ENCODE assay signal across 13 mouse cellular contexts in the genomic region with DNA sequence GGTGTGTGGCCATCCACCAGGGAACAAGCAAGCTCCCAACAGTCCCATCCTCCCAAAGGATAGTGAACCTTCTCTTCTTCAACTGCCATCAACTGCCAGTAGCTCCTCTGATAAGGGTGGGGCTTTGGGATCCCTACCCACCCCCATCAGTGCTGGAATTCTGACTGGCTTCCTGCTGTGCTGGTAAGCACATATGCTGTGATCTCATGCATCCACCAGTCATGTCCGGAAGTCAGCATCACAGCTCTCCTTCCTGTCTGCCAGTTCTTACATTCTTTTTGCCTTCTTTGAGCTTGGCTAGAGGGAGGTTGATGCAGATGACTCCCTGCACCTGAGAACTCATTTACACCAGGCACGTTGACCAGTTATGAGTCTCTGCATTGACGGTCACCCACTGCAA. TPM values are rescaled to one million over a fixed set of nuclear protein-coding genes. Genes with fewer than 3 reads are reported as not detected.
A peak's percentile ranks its signal among the peaks of the same experiment; 100 is the strongest.
DNase-seq lines count a peak whose midpoint lies in the region; ATAC-seq and TF ChIP-seq lines count a peak whose summit lies in the region.
"Had no signal": no experiment of that assay in that cellular context is flagged by ENCODE, and none has a peak within 500 bp of the region (broad histone marks: within the 10 kb centered on the region; RNA-seq: fewer than 3 reads in every experiment).

No protein-coding gene starts in this region.

- H3K4me1 ChIP-seq in heart, postnatal 0 days (ENCODE audit: control insufficient read depth, insufficient read depth) = 0 out of 2 replicates have a peak, but pooled peaks cover 10% of the 10 kb centered on the region
- H3K4me1 ChIP-seq in heart, adult 2 months (ENCODE audit: control insufficient read depth, insufficient read depth, low read length) = no peaks in the 10 kb centered on the region; the same call in 1 of the 2 replicates
- H3K4me1 ChIP-seq in liver, postnatal 0 days (ENCODE audit: insufficient read depth) = peaks cover 16% of the 10 kb centered on the region
- 0 out of 2 replicates have a peak, but pooled peaks cover 3% of the 10 kb centered on the region for H3K4me1 ChIP-seq in intestine, embryonic 15.5 days (replicated peaks)

- intact Hi-C loops in heart, adult 2 months (cut with DNase I) = loop anchor here (10.0 kb wide), 1 partner anchor 278 kb away; the partner anchor contains the start of genes Ddx31 and Gtf3c4

- no peaks in the 10 kb centered on the region for H3K9me3 ChIP-seq in heart, postnatal 0 days (replicated peaks; ENCODE audit: control insufficient read depth, low read length)
- H3K9me3 ChIP-seq in liver, postnatal 0 days (ENCODE audit: low read length) = no peaks in the 10 kb centered on the region
- H3K9me3 ChIP-seq in intestine, embryonic 15.5 days = no peaks in the 10 kb centered on the region
- H3K9me3 ChIP-seq: neural tube, embryonic 13.5 days had no signal

- no peak for TF ChIP-seq POLR2A in heart, adult 2 months (IDR thresholded peaks at IDR 0.05; ENCODE audit: insufficient read depth, low read depth, low read length)

- H3K79me2 ChIP-seq in heart, adult 2 months (replicated peaks; ENCODE audit: control insufficient read depth, insufficient read depth, low read length) = no peaks in the 10 kb centered on the region

- DNase-seq in heart, postnatal 0 days (ENCODE audit: low spot score) = peak; percentile 30
- no peak for DNase-seq in heart, adult 2 months
- DNase-seq in 416B (ENCODE audit: low read depth) = peak; percentile 64
- no peak for DNase-seq in liver, postnatal 0 days
- no peak for DNase-seq in adrenal gland, postnatal 25 days
- no peak for DNase-seq in adrenal gland, adult 8-10 months
- DNase-seq: kidney, postnatal 25 days; midbrain, embryonic 14.5 days; right cerebral cortex, adult 18-20 months had no signal

- H3K36me3 ChIP-seq in heart, postnatal 0 days (replicated peaks; ENCODE audit: control insufficient read depth, insufficient read depth, low read length) = peaks cover 4% of the 10 kb centered on the region; the same call in 1 of the 2 replicates
- H3K36me3 ChIP-seq in heart, adult 2 months (ENCODE audit: control insufficient read depth, insufficient read depth, low read length) = peaks cover 2% of the 10 kb centered on the region; the same call in 1 of the 2 replicates
- H3K36me3 ChIP-seq in liver, postnatal 0 days (replicated peaks; ENCODE audit: insufficient read depth, low read length) = no peaks in the 10 kb centered on the region
- no peaks in the 10 kb centered on the region for H3K36me3 ChIP-seq in intestine, embryonic 15.5 days

- H3K27me3 ChIP-seq in heart, postnatal 0 days (ENCODE audit: control insufficient read depth, insufficient read depth, low read length) = no peaks in the 10 kb centered on the region
- no peaks in the 10 kb centered on the region for H3K27me3 ChIP-seq in heart, adult 2 months (ENCODE audit: control insufficient read depth, insufficient read depth, low read length)
- no peaks in the 10 kb centered on the region for H3K27me3 ChIP-seq in liver, postnatal 0 days (ENCODE audit: insufficient read depth, low read length)
- no peaks in the 10 kb centered on the region for H3K27me3 ChIP-seq in intestine, embryonic 15.5 days (replicated peaks)
- H3K27me3 ChIP-seq: neural tube, embryonic 13.5 days had no signal

- H3K27ac ChIP-seq in heart, postnatal 0 days (ENCODE audit: low read depth) = peak overlapping the region; percentile 55; the same call in 1 of the 2 replicates
- no peak overlapping the region for H3K27ac ChIP-seq in heart, adult 2 months
- peak overlapping the region; percentile 8; the same call in 1 of the 2 replicates for H3K27ac ChIP-seq in liver, postnatal 0 days (ENCODE audit: low read depth)
- no peak overlapping the region for H3K27ac ChIP-seq in intestine, embryonic 15.5 days
- H3K27ac ChIP-seq: left cerebral cortex, adult 2 months; neural tube, embryonic 13.5 days had no signal

- no peak overlapping the region for H3K4me2 ChIP-seq in heart, postnatal 0 days (ENCODE audit: low read depth, low read length)
- no peak overlapping the region for H3K4me2 ChIP-seq in liver, postnatal 0 days (ENCODE audit: low read depth, low read length)
- H3K4me2 ChIP-seq in intestine, embryonic 15.5 days (replicated peaks) = no peak overlapping the region
- H3K4me2 ChIP-seq: neural tube, embryonic 13.5 days had no signal

- TF ChIP-seq EP300 in heart, postnatal 0 days (IDR thresholded peaks at IDR 0.05; ENCODE audit: low read depth) = no peak
- TF ChIP-seq EP300 in heart, adult 2 months (IDR thresholded peaks at IDR 0.05; ENCODE audit: insufficient read depth, low read depth, low read length) = no peak
- no peak for TF ChIP-seq EP300 in liver, postnatal 0 days (IDR thresholded peaks at IDR 0.05; ENCODE audit: low read depth)

- no peak for TF ChIP-seq CTCF in heart, postnatal 0 days (IDR thresholded peaks at IDR 0.05; ENCODE audit: low read depth)
- no peak for TF ChIP-seq CTCF in heart, adult 2 months (IDR thresholded peaks at IDR 0.05)
- no peak for TF ChIP-seq CTCF in liver, postnatal 0 days (IDR thresholded peaks at IDR 0.05; ENCODE audit: low read depth)

- WGBS in heart, postnatal 0 days = 51% methylated on average over 3 of the region's 3 CpGs
- 34% methylated on average over 3 of the region's 3 CpGs for WGBS in heart, adult 2 months
- WGBS in liver, postnatal 0 days (ENCODE audit: insufficient replicate concordance) = 49% methylated on average over 3 of the region's 3 CpGs
- WGBS in intestine, embryonic 15.5 days = 68% methylated on average over 3 of the region's 3 CpGs

- no peak overlapping the region for H3K4me3 ChIP-seq in heart, postnatal 0 days (ENCODE audit: low read depth, low read length)
- H3K4me3 ChIP-seq in heart, adult 2 months = no peak overlapping the region
- no peak overlapping the region for H3K4me3 ChIP-seq in liver, postnatal 0 days (ENCODE audit: low read depth, low read length)
- H3K4me3 ChIP-seq in intestine, embryonic 15.5 days (replicated peaks) = no peak overlapping the region
- H3K4me3 ChIP-seq: left cerebral cortex, adult 2 months; neural tube, embryonic 13.5 days had no signal

- no peak overlapping the region for H3K9ac ChIP-seq in heart, postnatal 0 days (replicated peaks; ENCODE audit: low read depth, low read length)
- no peak overlapping the region for H3K9ac ChIP-seq in heart, adult 2 months (ENCODE audit: low read depth, low read length)
- H3K9ac ChIP-seq in liver, postnatal 0 days (replicated peaks) = no peak overlapping the region
- H3K9ac ChIP-seq in intestine, embryonic 15.5 days = no peak overlapping the region
- H3K9ac ChIP-seq: neural tube, embryonic 13.5 days had no signal

- no peak for ATAC-seq in heart, postnatal 0 days (ENCODE audit: insufficient read depth, low read depth)
- ATAC-seq in CD4-positive, CD25-positive, alpha-beta regulatory T cell, adult 4 months = peak; percentile 37
- no peak for ATAC-seq in liver, postnatal 0 days
- ATAC-seq in intestine, embryonic 15.5 days = no peak

RNA-seq across cellular contexts. Expression of gene Setx, which starts 1.5 kb away (rescaled TPM):
- total RNA-seq in heart, postnatal 0 days (2014; rRNA removed; ENCODE audit: low replicate concordance) = 32.7 and 41.1 TPM in 2 replicates
- polyA plus RNA-seq in heart, postnatal 0 days (2015; fragmentation: Nextera tagmentation; extraction: Ambion mirVana) = 5.6 and 5.7 TPM in 2 replicates
- 10 to 100 TPM; 23.8 to 33.4 TPM for total RNA-seq in heart, adult 2 months (2021)
- 4.0 and 7.7 TPM in 2 replicates for polyA plus RNA-seq in heart, adult 2 months (2012; rRNA removed)
- 10 to 100 TPM; 27.6 to 40.7 TPM for polyA plus RNA-seq in CD4-positive, CD25-positive, alpha-beta regulatory T cell, adult 4 months (2017; shearing (Covaris generic))
- polyA plus RNA-seq in liver, postnatal 0 days (2015; fragmentation: Nextera tagmentation; extraction: Ambion mirVana) = 2.6 and 3.3 TPM in 2 replicates
- total RNA-seq in adrenal gland, postnatal 25 days (2021) = 43.2 and 43.6 TPM in 2 replicates
- polyA plus RNA-seq in intestine, embryonic 15.5 days (2015; fragmentation: Nextera tagmentation; extraction: Ambion mirVana) = 6.9 and 7.2 TPM in 2 replicates
- total RNA-seq in adrenal gland, adult 8-10 months (2022) = 10 to 100 TPM; 31.8 to 40.5 (median 36.1) TPM

Comparison
In these comparisons a context has a peak if more than half of its experiments do, and no peak if none do; other contexts are left out.
1. DNase-seq: peak in heart, postnatal 0 days (single experiment) and 416B (single experiment); none in heart, adult 2 months (0 of 2), liver, postnatal 0 days (single experiment), adrenal gland, postnatal 25 days (single experiment) and adrenal gland, adult 8-10 months (single experiment).
2. H3K27ac ChIP-seq: peak in heart, postnatal 0 days (single experiment) and liver, postnatal 0 days (single experiment); none in heart, adult 2 months (single experiment) and intestine, embryonic 15.5 days (single experiment).